ENCODE assay signal across 25 mouse cellular contexts in the genomic region with DNA sequence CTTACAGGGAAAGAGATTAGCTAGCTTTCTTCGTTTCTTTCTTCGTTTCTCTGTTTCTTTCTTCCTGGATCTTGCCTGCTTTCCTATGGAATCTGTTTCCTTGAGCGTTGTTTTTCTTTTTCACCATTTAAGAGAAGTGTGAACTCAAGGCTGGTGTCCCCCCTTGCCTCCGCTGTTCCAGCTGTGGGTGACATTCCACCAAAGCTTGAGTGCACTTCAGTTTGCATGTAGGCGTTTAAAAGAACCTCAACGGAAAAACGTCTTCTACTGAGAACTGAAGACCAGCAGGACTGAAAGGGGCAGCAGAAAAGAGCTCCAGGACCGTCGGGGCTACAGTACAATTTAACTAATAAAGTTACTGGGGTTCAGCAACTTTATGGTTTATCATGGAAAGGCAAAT. TPM values are rescaled to one million over a fixed set of nuclear protein-coding genes. Genes with fewer than 3 reads are reported as not detected.
DNase-seq lines count a peak whose midpoint lies in the region; ATAC-seq and TF ChIP-seq lines count a peak whose summit lies in the region.
"Had no signal": no experiment of that assay in that cellular context is flagged by ENCODE, and none has a peak within 500 bp of the region (broad histone marks: within the 10 kb centered on the region; RNA-seq: fewer than 3 reads in every experiment).

No protein-coding gene starts in this region.

- 34% methylated on average over 9 of the region's 9 CpGs for WGBS in kidney, postnatal 0 days
- WGBS in thymus, adult 2 months, result 50% methylated on average over 9 of the region's 9 CpGs
- 61% methylated on average over 9 of the region's 9 CpGs for WGBS in hindbrain, embryonic 13.5 days

- TF ChIP-seq POLR2A in thymus, adult 2 months (IDR thresholded peaks at IDR 0.05; ENCODE audit: control insufficient read depth, extremely low read depth, insufficient read depth, low read length, poor library complexity), result no peak

- ATAC-seq in CD4-positive, CD25-positive, alpha-beta regulatory T cell, adult 4 months, result no peak
- no peak for ATAC-seq in kidney, postnatal 0 days (replicated peaks; ENCODE audit: low FRiP score, low read depth)
- no peak for ATAC-seq in hindbrain, embryonic 13.5 days (ENCODE audit: low FRiP score)
- ATAC-seq: forebrain, postnatal 0 days; intestine, embryonic 15.5 days; midbrain, embryonic 13.5 days had no signal

- H3K27me3 ChIP-seq in kidney, postnatal 0 days (ENCODE audit: insufficient read depth, low read length), result no peaks in the 10 kb centered on the region
- no peaks in the 10 kb centered on the region for H3K27me3 ChIP-seq in thymus, adult 2 months (ENCODE audit: control insufficient read depth, insufficient read depth, low read length)
- peaks cover 8% of the 10 kb centered on the region; the same call in 1 of the 2 replicates for H3K27me3 ChIP-seq in hindbrain, embryonic 13.5 days
- H3K27me3 ChIP-seq: hindbrain, embryonic 15.5 days; intestine, embryonic 15.5 days; liver, embryonic 13.5 days had no signal

- H3K4me3 ChIP-seq in kidney, postnatal 0 days (replicated peaks; ENCODE audit: low read depth, low read length), result no peak overlapping the region
- no peak overlapping the region for H3K4me3 ChIP-seq in thymus, adult 2 months (ENCODE audit: control insufficient read depth, insufficient read depth, low read length)
- no peak overlapping the region for H3K4me3 ChIP-seq in hindbrain, embryonic 13.5 days
- H3K4me3 ChIP-seq: hindbrain, embryonic 15.5 days; intestine, embryonic 15.5 days; liver, embryonic 13.5 days; midbrain, embryonic 13.5 days; neural tube, embryonic 15.5 days had no signal

- no peaks in the 10 kb centered on the region for H3K9me3 ChIP-seq in kidney, postnatal 0 days (replicated peaks; ENCODE audit: low read length)
- H3K9me3 ChIP-seq in hindbrain, embryonic 13.5 days, result no peaks in the 10 kb centered on the region
- H3K9me3 ChIP-seq: hindbrain, embryonic 15.5 days; intestine, embryonic 15.5 days; liver, embryonic 13.5 days; midbrain, embryonic 13.5 days; neural tube, embryonic 15.5 days had no signal

- H3K4me2 ChIP-seq in kidney, postnatal 0 days (ENCODE audit: low read length), result no peak overlapping the region; the same call in 1 of the 2 replicates
- no peak overlapping the region for H3K4me2 ChIP-seq in hindbrain, embryonic 13.5 days
- H3K4me2 ChIP-seq: hindbrain, embryonic 15.5 days; intestine, embryonic 15.5 days; liver, embryonic 13.5 days; midbrain, embryonic 13.5 days; neural tube, embryonic 15.5 days had no signal

- H3K27ac ChIP-seq in kidney, postnatal 0 days, result 0 out of 2 replicates have a peak overlapping the region, but pooled peaks have one; percentile 6
- peak overlapping the region; percentile 94 for H3K27ac ChIP-seq in thymus, adult 2 months (ENCODE audit: control insufficient read depth, insufficient read depth, low read length)
- no peak overlapping the region for H3K27ac ChIP-seq in hindbrain, embryonic 13.5 days
- H3K27ac ChIP-seq: hindbrain, embryonic 15.5 days; intestine, embryonic 15.5 days; liver, embryonic 13.5 days; midbrain, embryonic 13.5 days; neural tube, embryonic 15.5 days had no signal

- no peaks in the 10 kb centered on the region for H3K4me1 ChIP-seq in kidney, postnatal 0 days (replicated peaks; ENCODE audit: insufficient read depth, low read length)
- peaks cover 63% of the 10 kb centered on the region for H3K4me1 ChIP-seq in thymus, adult 2 months (replicated peaks; ENCODE audit: control insufficient read depth, insufficient read depth, low read length)
- peaks cover 30% of the 10 kb centered on the region for H3K4me1 ChIP-seq in hindbrain, embryonic 13.5 days (replicated peaks)
- H3K4me1 ChIP-seq: intestine, embryonic 15.5 days; liver, embryonic 13.5 days had no signal

- no peaks in the 10 kb centered on the region for H3K36me3 ChIP-seq in kidney, postnatal 0 days (ENCODE audit: insufficient read depth, low read length)
- H3K36me3 ChIP-seq in thymus, adult 2 months (ENCODE audit: control insufficient read depth, insufficient read depth, low read length), result peaks cover 21% of the 10 kb centered on the region
- no peaks in the 10 kb centered on the region for H3K36me3 ChIP-seq in hindbrain, embryonic 13.5 days
- H3K36me3 ChIP-seq: hindbrain, embryonic 15.5 days; intestine, embryonic 15.5 days; liver, embryonic 13.5 days; midbrain, embryonic 13.5 days; neural tube, embryonic 15.5 days had no signal

- peak; percentile 55 for DNase-seq in CD4-positive, CD25-positive, alpha-beta regulatory T cell, adult 2 months (ENCODE audit: low read depth, low spot score)
- DNase-seq in kidney, postnatal 0 days (ENCODE audit: low spot score), result no peak
- no peak for DNase-seq in kidney, adult 8-10 months
- no peak for DNase-seq in thymus, adult 2 months
- no peak for DNase-seq in thymus, postnatal 36 days
- no peak for DNase-seq in right cerebral cortex, postnatal 25 days
- DNase-seq: adrenal gland, postnatal 14 days; cerebellum, adult 11-12 months; cerebellum, postnatal 14 days; forebrain, postnatal 0 days; gastrocnemius, postnatal 36 days; heart, postnatal 10 days; kidney, postnatal 36 days; left cerebral cortex, postnatal 4 days; liver, embryonic 13.5 days; lung, postnatal 10 days; right cerebral cortex, postnatal 14 days; thymus, adult 18-20 months had no signal

- H3K9ac ChIP-seq in kidney, postnatal 0 days (ENCODE audit: low read depth, low read length), result no peak overlapping the region
- H3K9ac ChIP-seq in hindbrain, embryonic 13.5 days, result no peak overlapping the region
- H3K9ac ChIP-seq: forebrain, postnatal 0 days; hindbrain, embryonic 15.5 days; intestine, embryonic 15.5 days; liver, embryonic 13.5 days; midbrain, embryonic 13.5 days; neural tube, embryonic 15.5 days had no signal

- no peak for TF ChIP-seq CTCF in kidney, postnatal 0 days (IDR thresholded peaks at IDR 0.05; ENCODE audit: low read depth)
- TF ChIP-seq CTCF in thymus, adult 2 months (IDR thresholded peaks at IDR 0.05; ENCODE audit: borderline replicate concordance, control insufficient read depth, extremely low read depth, insufficient read depth, low read length, poor library complexity), result no peak

RNA-seq across cellular contexts. Expression of a gene that starts 47.2 kb away (rescaled TPM):
- 1 to 10 TPM; 3.6 to 6.2 TPM for polyA plus RNA-seq in CD4-positive, CD25-positive, alpha-beta regulatory T cell, adult 4 months (2017; shearing (Covaris generic))
- polyA plus RNA-seq in kidney, postnatal 0 days (2015; fragmentation: Nextera tagmentation; extraction: Ambion mirVana), result 66.9 and 73.2 TPM in 2 replicates
- polyA plus RNA-seq in thymus, adult 2 months (2012; rRNA removed), result 6.7 and 6.8 TPM in 2 replicates
- polyA plus RNA-seq in hindbrain, embryonic 13.5 days (2015; fragmentation: Nextera tagmentation; extraction: Ambion mirVana), result 0.22 and 0.36 TPM in 2 replicates

RNA-seq across cellular contexts. Expression of a gene that starts 52.4 kb away (rescaled TPM):
- 10 to 100 TPM; 77.0 to 98.7 TPM for polyA plus RNA-seq in CD4-positive, CD25-positive, alpha-beta regulatory T cell, adult 4 months (2017; shearing (Covaris generic))
- 0.26 and 0.29 TPM in 2 replicates for polyA plus RNA-seq in kidney, postnatal 0 days (2015; fragmentation: Nextera tagmentation; extraction: Ambion mirVana)
- polyA plus RNA-seq in thymus, adult 2 months (2012; rRNA removed), result 143 and 183 TPM in 2 replicates
- 0.21 and 0.35 TPM in 2 replicates for polyA plus RNA-seq in hindbrain, embryonic 13.5 days (2015; fragmentation: Nextera tagmentation; extraction: Ambion mirVana)
- polyA plus RNA-seq: hindbrain, embryonic 15.5 days had no signal

RNA-seq across cellular contexts. Expression of a gene that starts 54.6 kb away (rescaled TPM):
- polyA plus RNA-seq in CD4-positive, CD25-positive, alpha-beta regulatory T cell, adult 4 months (2017; shearing (Covaris generic)), result 100 to 1,000 TPM; 150 to 155 TPM
- 155 and 158 TPM in 2 replicates for polyA plus RNA-seq in kidney, postnatal 0 days (2015; fragmentation: Nextera tagmentation; extraction: Ambion mirVana)
- 70.5 and 96.7 TPM in 2 replicates for polyA plus RNA-seq in thymus, adult 2 months (2012; rRNA removed)
- polyA plus RNA-seq in hindbrain, embryonic 13.5 days (2015; fragmentation: Nextera tagmentation; extraction: Ambion mirVana), result 248 and 269 TPM in 2 replicates

RNA-seq across cellular contexts. Expression of a gene that starts 57.5 kb away (rescaled TPM):
- 1 to 10 TPM; 5.0 to 6.0 TPM for polyA plus RNA-seq in CD4-positive, CD25-positive, alpha-beta regulatory T cell, adult 4 months (2017; shearing (Covaris generic))
- 0.43 and 0.64 TPM in 2 replicates for polyA plus RNA-seq in kidney, postnatal 0 days (2015; fragmentation: Nextera tagmentation; extraction: Ambion mirVana)
- polyA plus RNA-seq in thymus, adult 2 months (2012; rRNA removed), result 1.1 and 1.2 TPM in 2 replicates
- 0.14 TPM in 1 of 2 replicates, not detected in the other for polyA plus RNA-seq in hindbrain, embryonic 13.5 days (2015; fragmentation: Nextera tagmentation; extraction: Ambion mirVana)
- polyA plus RNA-seq: embryonic facial prominence, embryonic 14.5 days; forebrain, postnatal 0 days; neural tube, embryonic 15.5 days had no signal

Comparison
In these comparisons a context has a peak if more than half of its experiments do, and no peak if none do; other contexts are left out.
1. RNA of a gene that starts 52.4 kb away (polyA plus RNA-seq): 143 to 183 TPM in thymus, adult 2 months and 77.0 to 98.7 TPM in CD4-positive, CD25-positive, alpha-beta regulatory T cell, adult 4 months; 0.21 to 0.35 TPM in hindbrain, embryonic 13.5 days and 0.26 to 0.29 TPM in kidney, postnatal 0 days; every median in the first group is over 10 times any median in the second.